Mouse (Mus musculus) forebrain, embryonic 12.5 days (tissue): ENCODE results near the gene 4930564D02Rik. TPM values are rescaled to one million over a fixed set of nuclear protein-coding genes. Genes with fewer than 3 reads are reported as not detected.

Experiments
- ATAC-seq: fragments of 200-750 bp; cut with Nextera tagmentation; 2 replicates; pipeline ENCODE4 v1.8.0; 2017; ENCODE audit warnings: moderate TSS enrichment; ENCODE audit not compliant: low FRiP score
- H3K27ac ChIP-seq: fragments of 300-500 bp; sonication (generic); 2 replicates; pipeline ENCODE4 v1.5.1; 2016; ENCODE audit warnings: mild to moderate bottlenecking
- H3K27me3 ChIP-seq: fragments of 300-500 bp; sonication (generic); 2 replicates; pipeline ENCODE4 v1.6.1; 2016; ENCODE audit warnings: mild to moderate bottlenecking
- H3K36me3 ChIP-seq: fragments of 300-500 bp; sonication (generic); replicated peaks from 2 replicates; pipeline ENCODE4 v1.6.1; 2016; ENCODE audit warnings: mild to moderate bottlenecking
- H3K4me1 ChIP-seq: fragments of 300-500 bp; sonication (generic); 2 replicates; pipeline ENCODE4 v1.6.1; 2016
- H3K4me2 ChIP-seq: fragments of 300-500 bp; sonication (generic); 2 replicates; pipeline ENCODE4 v1.6.1; 2016; ENCODE audit warnings: mild to moderate bottlenecking, moderate library complexity
- H3K4me3 ChIP-seq: fragments of 300-500 bp; sonication (generic); replicated peaks from 2 replicates; pipeline ENCODE4 v1.5.1; 2016; ENCODE audit warnings: mild to moderate bottlenecking
- H3K9ac ChIP-seq: fragments of 300-500 bp; sonication (generic); 2 replicates; pipeline ENCODE4 v1.6.1; 2016; ENCODE audit warnings: mild to moderate bottlenecking
- H3K9me3 ChIP-seq: fragments of 300-500 bp; sonication (generic); 2 replicates; pipeline ENCODE4 v1.6.1; 2016
- WGBS: fragments of 180-500 bp; shearing (Covaris S2); methylation state at CpG from one replicate; pipeline ENCODE4 v1.1.7; 2016; 5-methylcytosine and 5-hydroxymethylcytosine counted together
- polyA plus RNA-seq: library from polyadenylated mRNA; unstranded; fragments of >200 nt; fragmentation: Nextera tagmentation; extraction: Ambion mirVana; gene quantifications from 2 replicates; pipeline ENCODE4 v1.2.1, GENCODE M21; 2016

4930564D02Rik gene
- polyA plus RNA-seq, 1 experiment from 2014 or later: not detected

GRCm38 (mm10) chr3:105046870-105047269 lies 19.8 kb upstream of the 4930564D02Rik start:
- H3K4me1 ChIP-seq: peaks cover 46% of the 10 kb centered on the region

GRCm38 (mm10) chr3:105047616-105048015 lies 19.0 kb upstream of the 4930564D02Rik start:
- Histone ChIP-seq H3K36me3 (no peaks in the 10 kb centered on the region), H3K9me3 (no peaks in the 10 kb centered on the region), H3K4me3 (no peak overlapping the region), H3K4me1 (peaks cover 47% of the 10 kb centered on the region), H3K27ac (no peak overlapping the region), H3K9ac (no peak overlapping the region), H3K27me3 (no peaks in the 10 kb centered on the region), H3K4me2 (no peak overlapping the region)
- no peak for ATAC-seq
- 85% methylated on average over 8 of the region's 8 CpGs for WGBS

More at GRCm38 (mm10) chr3:105046870-105047269, 19.8 kb upstream of the 4930564D02Rik start:
- Histone ChIP-seq H3K9me3 (no peaks in the 10 kb centered on the region), H3K4me3 (no peak overlapping the region), H3K9ac (no peak overlapping the region), H3K27ac (no peak overlapping the region), H3K4me2 (no peak overlapping the region), H3K36me3 (no peaks in the 10 kb centered on the region), H3K27me3 (no peaks in the 10 kb centered on the region)
- no peak for ATAC-seq
- 89% methylated on average over 5 of the region's 5 CpGs for WGBS

GRCm38 (mm10) chr3:105049848-105050247 lies 16.8 kb upstream of the 4930564D02Rik start:
- Histone ChIP-seq H3K9me3 (no peaks in the 10 kb centered on the region), H3K4me3 (no peak overlapping the region), H3K27me3 (no peaks in the 10 kb centered on the region), H3K36me3 (no peaks in the 10 kb centered on the region), H3K4me2 (peak overlapping the region; percentile 19), H3K4me1 (peaks cover 42% of the 10 kb centered on the region), H3K27ac (no peak overlapping the region), H3K9ac (no peak overlapping the region)
- 89% methylated on average over 6 of the region's 6 CpGs for WGBS
- no peak for ATAC-seq

- Histone ChIP-seq H3K9ac (no peak overlapping the region), H3K36me3 (no peaks in the 10 kb centered on the region), H3K27me3 (no peaks in the 10 kb centered on the region), H3K4me2 (peak overlapping the region; percentile 79), H3K9me3 (no peaks in the 10 kb centered on the region), H3K4me1 (peaks cover 37% of the 10 kb centered on the region), H3K4me3 (peak overlapping the region; percentile 78), H3K27ac (no peak overlapping the region)
- no peak for ATAC-seq
- WGBS: 67% methylated on average over 2 of the region's 2 CpGs
These were observed 15.5 kb upstream of the 4930564D02Rik start for GRCm38 (mm10) chr3:105051103-105051502.

- ATAC-seq: peak; percentile 74
- no peaks in the 10 kb centered on the region for H3K36me3 ChIP-seq
- under 1% methylated on average over 24 of the region's 37 CpGs for WGBS
These were observed 14.3 kb upstream of the 4930564D02Rik start for GRCm38 (mm10) chr3:105052171-105052936.

GRCm38 (mm10) chr3:105052937-105053697 lies 13.5 kb upstream of the 4930564D02Rik start, which contains the start of gene Cttnbp2nl:
TSS of gene Cttnbp2nl (minus strand) at chr3:105053146.
- Histone ChIP-seq H3K4me1 (peaks cover 28% of the 10 kb centered on the region), H3K9me3 (no peaks in the 10 kb centered on the region), H3K27me3 (no peaks in the 10 kb centered on the region), H3K9ac (peak within 1 kb of the TSS; percentile 84), H3K36me3 (no peaks in the 10 kb centered on the region), H3K4me3 (peak within 1 kb of the TSS; percentile 78), H3K4me2 (peak within 1 kb of the TSS; percentile 79), H3K27ac (peak within 1 kb of the TSS; percentile 92)
- peak; percentile 99 for ATAC-seq
- WGBS: 3% methylated on average over 29 of the region's 31 CpGs

More at GRCm38 (mm10) chr3:105052171-105052936, 14.3 kb upstream of the 4930564D02Rik start:
- peak overlapping the region; percentile 78 for H3K4me3 ChIP-seq
- peak overlapping the region; percentile 84 for H3K9ac ChIP-seq
- H3K4me2 ChIP-seq: peak overlapping the region; percentile 79
- no peaks in the 10 kb centered on the region for H3K9me3 ChIP-seq
- H3K27ac ChIP-seq: peak overlapping the region; percentile 92
- H3K27me3 ChIP-seq: no peaks in the 10 kb centered on the region
- H3K4me1 ChIP-seq: peaks cover 34% of the 10 kb centered on the region

GRCm38 (mm10) chr3:105053698-105054001 lies 13.0 kb upstream of the 4930564D02Rik start:
- Histone ChIP-seq H3K9me3 (no peaks in the 10 kb centered on the region), H3K36me3 (no peaks in the 10 kb centered on the region), H3K4me1 (peaks cover 31% of the 10 kb centered on the region), H3K4me2 (peak overlapping the region; percentile 79), H3K27me3 (no peaks in the 10 kb centered on the region), H3K27ac (0 out of 2 replicates have a peak overlapping the region, but pooled peaks have one; percentile 46), H3K4me3 (peak overlapping the region; percentile 78), H3K9ac (peak overlapping the region; percentile 59; the same call in 1 of the 2 replicates)
- ATAC-seq: no peak
- WGBS: 70% methylated on average over 4 of the region's 4 CpGs

- no peak overlapping the region for H3K4me2 ChIP-seq
- H3K4me3 ChIP-seq: no peak overlapping the region
- ATAC-seq: no peak
- no peak overlapping the region for H3K27ac ChIP-seq
- H3K36me3 ChIP-seq: no peaks in the 10 kb centered on the region
- H3K27me3 ChIP-seq: peaks cover 7% of the 10 kb centered on the region; the same call in 1 of the 2 replicates
- WGBS: 59% methylated on average over 7 of the region's 7 CpGs
- no peaks in the 10 kb centered on the region for H3K9me3 ChIP-seq
- H3K4me1 ChIP-seq: peaks cover 24% of the 10 kb centered on the region
- H3K9ac ChIP-seq: no peak overlapping the region
These were observed 11.7 kb upstream of the 4930564D02Rik start for GRCm38 (mm10) chr3:105054952-105055351.

GRCm38 (mm10) chr3:105055666-105056065 lies 11.0 kb upstream of the 4930564D02Rik start:
- ATAC-seq: no peak
- Histone ChIP-seq H3K36me3 (no peaks in the 10 kb centered on the region), H3K27me3 (peaks cover 14% of the 10 kb centered on the region; the same call in 1 of the 2 replicates), H3K4me1 (peaks cover 20% of the 10 kb centered on the region), H3K27ac (no peak overlapping the region), H3K9ac (no peak overlapping the region), H3K4me2 (no peak overlapping the region), H3K9me3 (no peaks in the 10 kb centered on the region), H3K4me3 (no peak overlapping the region)
- WGBS: 81% methylated on average over 4 of the region's 4 CpGs

- 17% methylated on average over 25 of the region's 25 CpGs for WGBS
- Histone ChIP-seq H3K9me3 (no peaks in the 10 kb centered on the region), H3K27ac (no peak overlapping the region), H3K36me3 (no peaks in the 10 kb centered on the region), H3K4me3 (peak overlapping the region; percentile 28), H3K4me1 (peaks cover 4% of the 10 kb centered on the region; the same call in 1 of the 2 replicates), H3K27me3 (peaks cover 21% of the 10 kb centered on the region; the same call in 1 of the 2 replicates), H3K4me2 (peak overlapping the region; percentile 53), H3K9ac (no peak overlapping the region)
- peak; percentile 66 for ATAC-seq
These were observed 7.8 kb upstream of the 4930564D02Rik start for GRCm38 (mm10) chr3:105058627-105059513.

- peaks cover 21% of the 10 kb centered on the region; the same call in 1 of the 2 replicates for H3K27me3 ChIP-seq
- no peak for ATAC-seq
- no peak overlapping the region for H3K4me3 ChIP-seq
- no peaks in the 10 kb centered on the region for H3K9me3 ChIP-seq
- H3K27ac ChIP-seq: no peak overlapping the region
- WGBS: 85% methylated on average over 7 of the region's 7 CpGs
- no peak overlapping the region for H3K4me2 ChIP-seq
- H3K36me3 ChIP-seq: no peaks in the 10 kb centered on the region
- no peak overlapping the region for H3K9ac ChIP-seq
- peaks cover 4% of the 10 kb centered on the region; the same call in 1 of the 2 replicates for H3K4me1 ChIP-seq
These were observed 6.7 kb upstream of the 4930564D02Rik start for GRCm38 (mm10) chr3:105059911-105060310.
